Mouse (Mus musculus) cerebellum, adult 2 months (tissue): ENCODE data around the gene Psma3. TPM values are rescaled to one million over a fixed set of nuclear protein-coding genes. Genes with fewer than 3 reads are reported as not detected.
A peak's percentile ranks its signal among the peaks of the same experiment; 100 is the strongest.

Experiments used
- DNase-seq, 2 experiments: peaks; one replicate each; pipeline ENCODE4 v3.0.0; 2021
- H3K27ac ChIP-seq: fragments of 200-500 bp; 2 replicates; pipeline ENCODE4 v1.5.1; 2012; ENCODE audit warnings: low read length, control low read depth, inconsistent platforms; ENCODE audit not compliant: insufficient read depth
- H3K27me3 ChIP-seq: fragments of 200-500 bp; 2 replicates; pipeline ENCODE4 v1.6.1; 2012; ENCODE audit warnings: inconsistent platforms, mild to moderate bottlenecking, low read length, moderate library complexity; ENCODE audit not compliant: control insufficient read depth, insufficient read depth
- H3K4me1 ChIP-seq: fragments of 200-500 bp; 2 replicates; pipeline ENCODE4 v1.6.1; 2011; ENCODE audit warnings: low read length; ENCODE audit not compliant: control insufficient read depth, insufficient read depth
- H3K4me3 ChIP-seq: fragments of 200-500 bp; replicated peaks from 2 replicates; pipeline ENCODE3; 2011; ENCODE audit warnings: mild to moderate bottlenecking, low read depth, low read length, control low read depth; ENCODE audit not compliant: insufficient read depth
- CTCF ChIP-seq: fragments of 200-500 bp; IDR thresholded peaks from 2 replicates; pipeline ENCODE4 v1.5.1; 2011; ENCODE audit warnings: low read depth, mild to moderate bottlenecking, control low read depth, low read length, moderate library complexity, borderline replicate concordance; ENCODE audit not compliant: insufficient read depth
- POLR2A ChIP-seq: fragments of 200-500 bp; IDR thresholded peaks from 2 replicates; pipeline ENCODE4 v1.6.1; 2011; ENCODE audit warnings: low read length, control low read depth, borderline replicate concordance; ENCODE audit not compliant: insufficient read depth
- WGBS: fragments of 180-500 bp; shearing (Covaris S2); methylation state at CpG from one replicate; pipeline ENCODE4 v1.1.7; 2018; 5-methylcytosine and 5-hydroxymethylcytosine counted together
- polyA plus RNA-seq: library from polyadenylated mRNA; depleted of rRNA; stranded (reverse); fragments of >200 nt; gene quantifications from 2 replicates; pipeline ENCODE4 v1.2.3, GENCODE M21; 2012

The Psma3 gene
- polyA plus RNA-seq, 1 experiment: 184 TPM

GRCm38 (mm10) chr12:71006901-71007300 is 32.5 kb downstream of the Psma3 start:
- no peak overlapping the region for H3K27ac ChIP-seq
- 82% methylated on average over 7 of the region's 7 CpGs for WGBS
- no peaks in the 10 kb centered on the region; the same call in 1 of the 2 replicates for H3K4me1 ChIP-seq
- H3K27me3 ChIP-seq: no peaks in the 10 kb centered on the region
- no peak overlapping the region for H3K4me3 ChIP-seq
- no peak for TF ChIP-seq POLR2A
- no peak for DNase-seq

GRCm38 (mm10) chr12:71009769-71010168 is 35.3 kb downstream of the Psma3 start:
- WGBS: 57% methylated on average over 4 of the region's 4 CpGs
- H3K4me3 ChIP-seq: no peak overlapping the region
- H3K4me1 ChIP-seq: peaks cover 7% of the 10 kb centered on the region
- no peak for DNase-seq
- H3K27me3 ChIP-seq: no peaks in the 10 kb centered on the region
- no peak overlapping the region for H3K27ac ChIP-seq
- no peak for TF ChIP-seq POLR2A
- TF ChIP-seq CTCF: no peak

GRCm38 (mm10) chr12:71014845-71015362 is 40.5 kb downstream of the Psma3 start:
- WGBS: under 1% methylated on average over 32 of the region's 32 CpGs

GRCm38 (mm10) chr12:71015363-71016210 is 41.2 kb downstream of the Psma3 start, which contains the start of gene Arid4a:
Arid4a (plus strand) TSS chr12:71015990.
- Histone ChIP-seq H3K27ac (peak within 1 kb of the TSS; percentile 96), H3K4me1 (peaks cover 15% of the 10 kb centered on the region), H3K4me3 (peak within 1 kb of the TSS; percentile 95), H3K27me3 (no peaks in the 10 kb centered on the region)
- peak; percentile 95 to 100 for DNase-seq
- 1% methylated on average over 61 of the region's 61 CpGs for WGBS
- peak; percentile 86; the same call in 1 of the 2 replicates for TF ChIP-seq POLR2A
- TF ChIP-seq CTCF: no peak

More at GRCm38 (mm10) chr12:71014845-71015362, 40.5 kb downstream of the Psma3 start:
- Histone ChIP-seq H3K4me3 (peak overlapping the region; percentile 95), H3K27ac (peak overlapping the region; percentile 96), H3K4me1 (peaks cover 15% of the 10 kb centered on the region), H3K27me3 (no peaks in the 10 kb centered on the region)
- TF ChIP-seq CTCF: no peak
- no peak for TF ChIP-seq POLR2A
- no peak for DNase-seq

- Histone ChIP-seq H3K27ac (peak overlapping the region; percentile 50), H3K4me1 (peaks cover 15% of the 10 kb centered on the region), H3K27me3 (no peaks in the 10 kb centered on the region), H3K4me3 (peak overlapping the region; percentile 70)
- TF ChIP-seq CTCF: no peak
- TF ChIP-seq POLR2A: no peak
- WGBS: under 1% methylated on average over 33 of the region's 33 CpGs
- DNase-seq: no peak
Measured at GRCm38 (mm10) chr12:71016211-71016502, 41.7 kb downstream of the Psma3 start.

GRCm38 (mm10) chr12:71016503-71017241 is 42.3 kb downstream of the Psma3 start:
- Histone ChIP-seq H3K27me3 (no peaks in the 10 kb centered on the region), H3K4me3 (peak overlapping the region; percentile 70), H3K27ac (0 out of 2 replicates have a peak overlapping the region, but pooled peaks have one; percentile 50), H3K4me1 (peaks cover 15% of the 10 kb centered on the region)
- DNase-seq: peak; percentile 40 to 54
- TF ChIP-seq CTCF: no peak
- TF ChIP-seq POLR2A: no peak
- 1% methylated on average over 56 of the region's 82 CpGs for WGBS

GRCm38 (mm10) chr12:71017242-71017571 is 42.8 kb downstream of the Psma3 start:
- Histone ChIP-seq H3K27me3 (no peaks in the 10 kb centered on the region), H3K4me3 (peak overlapping the region; percentile 49), H3K27ac (no peak overlapping the region), H3K4me1 (peaks cover 12% of the 10 kb centered on the region)
- DNase-seq: no peak
- TF ChIP-seq POLR2A (no peak), CTCF (no peak)
- 9% methylated on average over 5 of the region's 5 CpGs for WGBS

- TF ChIP-seq POLR2A (no peak), CTCF (no peak)
- 79% methylated on average over 10 of the region's 10 CpGs for WGBS
- Histone ChIP-seq H3K4me3 (no peak overlapping the region), H3K4me1 (peaks cover 12% of the 10 kb centered on the region), H3K27ac (no peak overlapping the region), H3K27me3 (no peaks in the 10 kb centered on the region)
- DNase-seq: no peak
Measured at GRCm38 (mm10) chr12:71017827-71018226, 43.4 kb downstream of the Psma3 start.
